Mouse (Mus musculus) erythroblast, embryonic 14.5 days (primary cell): ENCODE data around the gene Acadsb.
"Not testable (repeated sequence)": the region's sequence is repeated elsewhere in the genome, so short reads cannot be mapped to it uniquely, and the experiment has no call there.

ENCODE experiments used
- GATA1 ChIP-seq: IDR thresholded peaks from 2 replicates; pipeline ENCODE4 v1.6.1; 2012; ENCODE audit warnings: low read length, inconsistent platforms, mixed read lengths
- TAL1 ChIP-seq: IDR thresholded peaks from 3 replicates; pipeline ENCODE4 v1.6.1; 2012; ENCODE audit warnings: low read length, inconsistent platforms, mixed read lengths

GRCm38 (mm10) chr7:131416742-131417141 is 6.3 kb downstream of the Acadsb start:
- not testable (repeated sequence) for TF ChIP-seq TAL1, GATA1
